Mouse (Mus musculus) adipocyte (in vitro differentiated cells): Measurements from ENCODE around the gene Tlr8.

Source experiments
- DNase-seq: peaks from one replicate; pipeline ENCODE4 v3.0.0-alpha.2; 2016; ENCODE audit warnings: low spot score

Gene Tlr8

GRCm38 (mm10) chrX:167201365-167201764 is 62.8 kb downstream of the Tlr8 start:
- no peak for DNase-seq

DNA sequence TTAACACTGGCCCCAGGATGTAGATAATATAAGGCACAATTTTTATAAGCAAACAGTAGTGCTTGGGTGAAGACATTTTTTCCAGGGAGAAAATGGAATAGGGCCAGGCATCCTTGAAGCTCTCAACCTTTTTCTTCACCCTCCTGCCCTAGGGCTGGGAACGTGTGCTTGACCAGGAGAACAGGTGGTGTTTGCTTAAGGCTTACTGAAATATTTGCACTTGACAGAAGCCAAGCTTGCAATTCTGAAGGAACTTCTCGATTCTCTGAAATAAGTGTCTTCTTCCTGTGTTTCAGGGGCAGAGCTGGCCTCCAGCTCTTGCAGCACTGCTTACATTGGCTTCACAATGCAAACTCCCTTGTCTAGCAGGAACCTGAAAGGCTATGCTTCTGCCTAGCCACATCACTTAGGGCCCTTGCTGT is 68.9 kb downstream of the Tlr8 start:
- DNase-seq, result no peak
